Mouse (Mus musculus) brown adipose tissue, adult 24 weeks (tissue): ENCODE data around the gene Zbtb46. TPM values are rescaled to one million over a fixed set of nuclear protein-coding genes. Genes with fewer than 3 reads are reported as not detected.
A peak's percentile ranks its signal among the peaks of the same experiment; 100 is the strongest.
"Not testable (repeated sequence)": the region's sequence is repeated elsewhere in the genome, so short reads cannot be mapped to it uniquely, and the experiment has no call there.

Source experiments
- H3K27ac ChIP-seq: fragments of 200-500 bp; replicated peaks from 2 replicates; pipeline ENCODE4 v1.5.1; 2012; ENCODE audit warnings: low read depth, mild to moderate bottlenecking, low read length
- H3K4me1 ChIP-seq: fragments of 200-500 bp; 2 replicates; pipeline ENCODE4 v1.6.1; 2012; ENCODE audit warnings: low read length, mixed read lengths; ENCODE audit not compliant: control insufficient read depth, insufficient read depth, insufficient read length
- H3K4me3 ChIP-seq: fragments of 200-500 bp; 2 replicates; pipeline ENCODE4 v1.5.1; 2012; ENCODE audit warnings: low read depth, mild to moderate bottlenecking, low read length, moderate library complexity; ENCODE audit not compliant: insufficient read depth
- polyA plus RNA-seq: library from polyadenylated mRNA; stranded (reverse); fragments of >200 nt; gene quantifications from 2 replicates; pipeline ENCODE4 v1.2.4, GENCODE M21; 2012; ENCODE audit not compliant: missing spikeins, insufficient read depth, insufficient read length

Zbtb46 gene
- polyA plus RNA-seq: 5.5 and 6.6 TPM in 2 replicates

DNA sequence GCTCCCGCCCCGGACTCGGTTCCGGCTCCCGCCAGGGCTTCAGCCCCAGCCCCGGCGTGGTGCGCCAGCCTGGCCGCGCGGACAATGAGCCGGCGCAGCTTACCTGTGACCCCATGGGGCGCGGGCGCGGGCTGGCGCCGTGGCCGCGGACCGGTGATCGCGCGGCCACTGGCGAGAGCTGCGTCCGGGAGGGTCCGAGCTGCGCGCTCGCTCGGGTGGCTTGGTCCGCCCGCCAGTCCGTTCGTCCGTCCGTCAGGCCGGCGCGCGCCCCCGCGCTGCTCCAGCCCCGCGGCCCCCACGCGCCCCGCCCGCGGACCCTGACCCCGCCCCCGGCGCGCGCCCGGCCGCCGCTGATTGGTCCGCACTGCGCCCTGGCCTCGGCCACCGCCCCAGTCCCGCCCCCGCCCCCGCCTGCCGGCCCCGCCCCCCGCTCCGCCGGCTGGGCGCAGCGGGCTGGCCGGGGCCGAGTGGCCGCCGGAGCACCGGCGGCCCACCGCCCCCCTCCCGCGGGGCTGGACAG, at the start of gene Zbtb46:
Gene Zbtb46, minus strand, starts transcription at position 274 of the 520 bp plus-strand sequence.
- Histone ChIP-seq H3K27ac (peak within 1 kb of the TSS; percentile 89), H3K4me3 (peak within 1 kb of the TSS; percentile 91), H3K4me1 (peaks cover 12% of the 10 kb centered on the region)

DNA sequence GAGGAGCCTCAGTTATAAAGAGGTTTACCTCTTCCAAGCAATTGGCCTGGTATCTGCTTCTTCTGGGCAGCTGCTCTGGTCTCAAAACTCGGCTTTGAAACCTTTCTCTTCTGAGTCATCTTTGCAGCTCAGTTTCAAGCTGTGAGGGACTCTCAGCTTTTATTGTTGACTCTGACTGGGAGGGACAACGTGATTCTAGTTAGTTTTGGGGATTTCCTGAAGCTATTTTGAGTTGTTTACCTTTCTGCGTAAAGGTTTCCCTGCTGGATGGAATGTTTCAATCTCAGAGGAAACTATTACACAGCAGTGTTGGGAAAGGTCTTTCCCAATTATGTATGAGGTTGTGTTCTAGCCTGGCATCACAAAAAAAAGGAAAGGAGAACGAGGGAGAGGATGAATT, 39.4 kb upstream of the Zbtb46 start:
- Histone ChIP-seq H3K4me3 (no peak overlapping the region), H3K4me1 (no peaks in the 10 kb centered on the region), H3K27ac (0 out of 2 replicates have a peak overlapping the region, but pooled peaks have one; percentile 8)

DNA sequence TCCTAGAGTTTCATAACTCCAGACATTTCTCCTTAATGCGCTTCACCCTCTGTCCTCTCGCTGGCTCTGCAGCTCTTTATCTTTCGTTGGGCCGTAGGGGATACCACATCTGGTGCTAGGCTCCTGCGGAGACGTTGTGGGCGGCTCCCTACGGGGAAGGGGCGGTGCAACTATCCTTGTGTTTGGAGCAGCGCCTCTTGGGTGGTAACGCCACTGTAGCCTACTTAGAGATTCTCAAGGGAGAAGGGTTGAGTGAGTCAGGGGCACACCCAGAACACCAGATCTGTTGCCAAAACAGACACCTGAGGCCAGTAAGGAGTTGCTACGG, 38.3 kb upstream of the Zbtb46 start:
- Histone ChIP-seq H3K27ac (peak overlapping the region; percentile 76), H3K4me1 (no peaks in the 10 kb centered on the region), H3K4me3 (peak overlapping the region; percentile 71)

DNA sequence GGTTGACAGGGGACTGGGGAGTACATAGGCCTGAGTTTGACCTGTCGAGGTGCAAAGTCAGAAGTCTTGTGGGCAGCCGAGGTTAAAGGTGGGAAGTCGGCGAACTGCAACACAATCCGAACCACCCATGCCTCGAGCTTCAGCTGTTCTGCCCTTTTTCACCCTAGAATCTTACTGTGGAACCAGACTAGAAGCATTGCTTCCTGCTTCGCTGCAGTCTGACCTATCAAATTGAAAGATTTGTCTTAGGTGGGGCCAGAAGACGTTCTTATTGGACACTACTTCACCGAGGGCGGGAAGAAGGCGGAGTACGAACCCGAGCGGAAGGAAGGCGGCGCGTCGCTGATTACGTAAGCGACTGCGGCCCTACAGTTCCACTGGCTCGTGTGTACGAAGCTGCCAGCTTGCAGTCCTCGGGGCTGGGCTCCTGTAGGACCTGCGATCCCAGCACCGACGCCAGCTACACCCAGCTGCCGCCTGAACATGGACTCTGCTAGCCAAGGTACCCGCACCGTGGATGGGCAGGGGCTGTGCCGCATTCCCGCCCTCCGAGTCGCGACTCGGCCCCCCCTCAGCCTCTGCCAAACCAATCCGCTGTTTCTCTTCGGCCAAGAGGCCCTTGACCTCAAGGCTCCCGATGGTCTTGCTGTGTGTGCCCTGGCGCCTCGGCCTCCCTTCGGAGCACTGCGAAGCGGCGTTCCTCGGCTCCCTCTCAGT, 37.8 kb upstream of the Zbtb46 start, which contains the start of gene Tpd52l2:
Gene Tpd52l2, plus strand, starts transcription at position 312 of the 717 bp plus-strand sequence.
- peak within 1 kb of the TSS; percentile 71 for H3K4me3 ChIP-seq

DNA sequence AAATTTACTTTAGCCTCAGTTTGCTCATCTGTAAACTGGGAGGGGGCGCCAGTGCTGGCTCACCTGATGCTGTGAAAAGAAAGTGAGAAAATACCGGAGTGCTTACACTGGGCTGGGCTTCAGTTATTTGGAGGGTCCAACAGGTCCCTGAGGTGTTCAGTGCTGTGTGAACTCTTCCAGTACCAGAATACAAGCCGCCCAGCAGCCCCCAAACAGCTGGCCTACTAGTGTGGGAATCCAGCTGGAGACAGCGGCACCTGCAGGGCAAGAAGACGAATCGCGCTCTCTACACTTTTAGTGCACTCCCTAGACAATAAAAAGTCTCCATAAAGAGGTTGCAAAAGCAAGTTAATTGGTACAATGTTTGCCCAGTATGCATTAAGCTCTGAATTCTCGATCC, 37.1 kb upstream of the Zbtb46 start:
- Histone ChIP-seq H3K4me3 (peak overlapping the region; percentile 56), H3K4me1 (peaks cover 4% of the 10 kb centered on the region; the same call in 1 of the 2 replicates), H3K27ac (peak overlapping the region; percentile 53; the same call in 1 of the 2 replicates)

More for the DNA sequence above, 37.8 kb upstream of the Zbtb46 start, which contains the start of gene Tpd52l2:
- Histone ChIP-seq H3K27ac (peak within 1 kb of the TSS; percentile 76), H3K4me1 (no peaks in the 10 kb centered on the region)

- H3K4me1 ChIP-seq, H3K4me3 ChIP-seq, H3K27ac ChIP-seq: not testable (repeated sequence)
Measured at GRCm38 (mm10) chr2:181495845-181496244, 36.6 kb upstream of the Zbtb46 start.

DNA sequence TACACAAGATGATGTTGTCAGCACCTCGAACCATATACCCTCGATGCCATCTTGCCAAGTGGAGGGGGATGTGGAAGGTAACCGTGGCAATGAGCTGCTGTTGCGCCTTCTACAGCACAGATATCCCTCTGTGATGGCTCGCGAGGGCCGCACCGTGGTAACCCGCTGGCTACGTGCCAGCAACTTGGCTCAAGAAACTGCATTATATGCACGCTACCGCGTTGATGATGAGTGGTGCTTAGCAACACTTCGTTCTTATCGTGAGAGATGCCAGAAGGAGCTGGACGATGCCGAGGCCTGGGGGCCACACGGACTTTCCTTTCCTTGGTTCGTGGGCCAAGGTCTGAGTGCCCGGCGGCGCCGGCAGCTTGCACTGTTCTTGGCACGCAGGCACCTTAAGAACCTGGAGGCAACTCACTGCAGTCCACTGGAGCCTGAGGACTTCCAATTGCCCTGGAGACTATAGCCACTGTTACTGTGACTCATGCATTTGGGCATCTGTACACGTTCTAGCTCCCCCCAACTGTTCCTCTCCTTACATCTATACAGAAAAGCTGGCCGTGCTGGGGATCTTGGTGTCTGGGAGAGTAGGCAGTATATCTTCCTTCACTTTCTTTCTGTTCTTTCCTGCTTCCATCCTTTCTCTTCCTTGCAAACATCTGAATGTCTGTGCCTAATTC, 35.2 kb upstream of the Zbtb46 start:
- Histone ChIP-seq H3K27ac (no peak overlapping the region), H3K4me3 (no peak overlapping the region), H3K4me1 (peaks cover 4% of the 10 kb centered on the region; the same call in 1 of the 2 replicates)

DNA sequence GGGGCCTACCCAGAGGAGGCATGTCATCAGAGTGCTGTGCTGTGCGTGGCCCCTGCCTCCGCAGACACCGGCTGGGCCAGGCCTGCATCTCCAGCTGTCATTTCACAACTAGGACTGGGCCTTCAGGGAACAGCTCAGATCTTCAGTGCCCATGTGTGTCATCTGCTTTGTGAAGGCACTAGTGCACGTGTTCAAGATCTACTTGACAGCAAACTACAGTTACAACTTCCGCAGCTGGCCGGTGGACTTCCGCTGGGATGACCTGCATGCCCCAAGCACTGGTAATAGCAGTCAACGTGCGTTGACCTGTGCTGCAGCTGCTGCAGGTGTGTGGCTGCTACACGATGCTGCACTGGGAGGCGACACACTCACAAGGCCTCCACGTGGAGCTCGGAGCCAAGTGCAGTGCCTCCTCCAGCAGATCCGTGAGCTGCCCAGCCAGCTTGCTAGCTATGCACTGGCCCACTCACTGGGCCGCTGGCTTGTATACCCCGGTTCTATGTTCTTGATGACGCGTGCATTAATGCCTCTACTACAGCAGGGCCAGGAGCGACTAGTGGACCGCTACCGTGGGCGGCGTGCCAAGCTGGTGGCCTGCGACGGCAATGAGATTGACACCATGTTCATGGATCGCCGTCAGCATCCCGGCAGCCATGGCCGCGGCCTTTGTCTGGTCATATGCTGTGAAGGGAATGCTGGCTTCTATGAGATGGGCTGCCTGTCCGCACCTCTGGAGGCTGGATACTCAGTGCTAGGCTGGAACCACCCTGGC, 34.1 kb upstream of the Zbtb46 start, which contains the start of gene Abhd16b:
Gene Abhd16b, plus strand, starts transcription at position 51 of the 772 bp plus-strand sequence.
- no peak within 1 kb of the TSS for H3K27ac ChIP-seq
- H3K4me1 ChIP-seq: peaks cover 9% of the 10 kb centered on the region; the same call in 1 of the 2 replicates
- no peak within 1 kb of the TSS for H3K4me3 ChIP-seq

- Histone ChIP-seq H3K4me1 (peaks cover 20% of the 10 kb centered on the region), H3K4me3 (no peak overlapping the region), H3K27ac (no peak overlapping the region)
Measured at GRCm38 (mm10) chr2:181492206-181492605, 33.0 kb upstream of the Zbtb46 start.

- Histone ChIP-seq H3K4me3 (no peak overlapping the region), H3K4me1 (peaks cover 26% of the 10 kb centered on the region), H3K27ac (no peak overlapping the region)
Measured at GRCm38 (mm10) chr2:181491432-181492205, 32.4 kb upstream of the Zbtb46 start.

GRCm38 (mm10) chr2:181487338-181488277, 28.4 kb upstream of the Zbtb46 start:
- Histone ChIP-seq H3K4me3 (no peak overlapping the region), H3K4me1 (peaks cover 54% of the 10 kb centered on the region), H3K27ac (peak overlapping the region; percentile 91)

GRCm38 (mm10) chr2:181485741-181486140, 26.5 kb upstream of the Zbtb46 start:
- no peak overlapping the region for H3K4me3 ChIP-seq
- H3K27ac ChIP-seq: peak overlapping the region; percentile 93
- peaks cover 49% of the 10 kb centered on the region for H3K4me1 ChIP-seq

GRCm38 (mm10) chr2:181484456-181485233, 25.4 kb upstream of the Zbtb46 start:
- Histone ChIP-seq H3K27ac (peak overlapping the region; percentile 93), H3K4me3 (no peak overlapping the region), H3K4me1 (peaks cover 49% of the 10 kb centered on the region)
